Mouse (Mus musculus) megakaryocyte, embryonic 14.5 days (primary cell): ENCODE measurements around the gene Ogfod2.

Experiments used
- FLI1 ChIP-seq: IDR thresholded peaks from 2 replicates; pipeline ENCODE4 v1.6.1; 2012; ENCODE audit warnings: low read length, inconsistent platforms, mixed read lengths
- GATA1 ChIP-seq: IDR thresholded peaks from 3 replicates; pipeline ENCODE4 v1.6.1; 2012; ENCODE audit warnings: mixed read lengths, low read length, inconsistent platforms, borderline replicate concordance

- TF ChIP-seq GATA1 (no peak), FLI1 (no peak)
Observed at GRCm38 (mm10) chr5:124083850-124084587, 28.1 kb upstream of the Ogfod2 start.
